Mouse (Mus musculus) myocyte (in vitro differentiated cells): Measurements from ENCODE around the gene Mertk.
A peak's percentile ranks its signal among the peaks of the same experiment; 100 is the strongest.

ENCODE experiments used
- CEBPB ChIP-seq: IDR thresholded peaks from 2 replicates; pipeline ENCODE4 v1.6.1; 2011; ENCODE audit warnings: mild to moderate bottlenecking, moderate library complexity; ENCODE audit not compliant: poor library complexity, insufficient read depth, severe bottlenecking
- E2F4 ChIP-seq: IDR thresholded peaks from one replicate; pipeline ENCODE4 v1.6.1; 2011; ENCODE audit warnings: mild to moderate bottlenecking, control low read depth, moderate library complexity; ENCODE audit not compliant: insufficient read depth
- MAX ChIP-seq: IDR thresholded peaks from one replicate; pipeline ENCODE4 v1.6.1; 2011; ENCODE audit warnings: low read depth, mild to moderate bottlenecking, control low read depth
- MYOD1 ChIP-seq, 3 experiments: IDR thresholded peaks; one replicate each; pipeline ENCODE4 v1.6.1; 2011; ENCODE audit warnings: control low read depth in 2 of 3, low read depth in 2 of 3, mild to moderate bottlenecking in 2 of 3, moderate library complexity in 1 of 3; ENCODE audit not compliant: insufficient read length in 2 of 3, control insufficient read depth in 1 of 3
- POLR2A ChIP-seq: IDR thresholded peaks from one replicate; pipeline ENCODE4 v1.6.1; 2011; ENCODE audit warnings: low read depth, mild to moderate bottlenecking, control low read depth, moderate library complexity; ENCODE audit not compliant: insufficient read length
- SRF ChIP-seq: IDR thresholded peaks from one replicate; pipeline ENCODE4 v1.6.1; 2011; ENCODE audit warnings: low read depth; ENCODE audit not compliant: control insufficient read depth, insufficient read length
- TCF3 ChIP-seq: IDR thresholded peaks from one replicate; pipeline ENCODE4 v1.6.1; 2011; ENCODE audit warnings: low read depth, control low read depth; ENCODE audit not compliant: insufficient read length
- USF1 ChIP-seq: IDR thresholded peaks from one replicate; pipeline ENCODE4 v1.6.1; 2011; ENCODE audit warnings: low read depth, mild to moderate bottlenecking, control low read depth, moderate library complexity

DNA sequence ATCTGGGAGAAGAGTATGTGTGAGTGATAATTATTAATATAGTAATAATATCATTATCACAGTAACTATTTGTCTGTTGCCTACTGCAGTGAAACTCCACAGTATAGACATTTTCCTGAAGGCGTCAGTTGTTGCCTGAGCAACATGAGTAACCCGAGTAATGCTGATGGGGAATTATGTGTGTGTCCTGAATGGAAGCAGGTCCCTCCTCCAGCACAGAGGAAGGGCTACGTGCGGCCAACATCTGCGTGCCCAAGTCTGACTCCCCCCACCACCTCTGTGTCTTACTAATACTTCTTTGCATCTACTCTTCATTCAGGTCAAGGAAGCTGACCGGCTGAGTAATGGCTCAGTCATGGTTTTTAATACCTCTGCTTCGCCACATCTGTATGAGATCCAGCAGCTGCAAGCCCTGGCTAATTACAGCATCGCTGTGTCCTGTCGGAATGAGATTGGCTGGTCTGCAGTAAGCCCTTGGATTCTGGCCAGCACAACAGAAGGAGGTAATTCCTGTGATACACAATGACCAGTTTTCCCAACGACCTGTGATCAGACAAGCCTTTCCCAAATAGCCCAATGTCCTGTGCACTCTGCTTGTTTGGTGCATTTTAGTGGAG lies 60.1 kb downstream of the Mertk start:
- TF ChIP-seq POLR2A, result no peak
- no peak for TF ChIP-seq USF1
- no peak for TF ChIP-seq MAX
- no peak for TF ChIP-seq E2F4
- TF ChIP-seq MYOD1 (IDR thresholded peaks at IDR 0.05; ENCODE audit: control insufficient read depth in 1 of 3, insufficient read length in 2 of 3, low read depth in 2 of 3), result peak in 2 of 3 experiments; percentile 54 to 60
- no peak for TF ChIP-seq SRF
- TF ChIP-seq TCF3, result no peak
- no peak for TF ChIP-seq CEBPB
